Mouse (Mus musculus) midbrain, embryonic 12.5 days (tissue): ENCODE data around the gene Naxd. TPM values are rescaled to one million over a fixed set of nuclear protein-coding genes. Genes with fewer than 3 reads are reported as not detected.
A peak's percentile ranks its signal among the peaks of the same experiment; 100 is the strongest.

Source experiments
- ATAC-seq: fragments of 200-750 bp; cut with Nextera tagmentation; 2 replicates; pipeline ENCODE4 v1.8.0; 2017; ENCODE audit warnings: low read depth, moderate TSS enrichment, moderate library complexity; ENCODE audit not compliant: low FRiP score
- H3K27ac ChIP-seq: fragments of 300-500 bp; sonication (generic); replicated peaks from 2 replicates; pipeline ENCODE4 v1.5.1; 2016; ENCODE audit warnings: mild to moderate bottlenecking
- H3K27me3 ChIP-seq: fragments of 300-500 bp; sonication (generic); 2 replicates; pipeline ENCODE4 v1.6.1; 2016; ENCODE audit warnings: mild to moderate bottlenecking
- H3K36me3 ChIP-seq: fragments of 300-500 bp; sonication (generic); 2 replicates; pipeline ENCODE4 v1.6.1; 2016
- H3K4me1 ChIP-seq: fragments of 300-500 bp; sonication (generic); 2 replicates; pipeline ENCODE4 v1.6.1; 2016
- H3K4me2 ChIP-seq: fragments of 300-500 bp; sonication (generic); replicated peaks from 2 replicates; pipeline ENCODE4 v1.6.1; 2016; ENCODE audit warnings: mild to moderate bottlenecking, moderate library complexity
- H3K4me3 ChIP-seq: fragments of 300-500 bp; sonication (generic); 2 replicates; pipeline ENCODE4 v1.5.1; 2016; ENCODE audit warnings: mild to moderate bottlenecking
- H3K9ac ChIP-seq: fragments of 300-500 bp; sonication (generic); replicated peaks from 2 replicates; pipeline ENCODE4 v1.6.1; 2016; ENCODE audit warnings: mild to moderate bottlenecking, moderate library complexity
- H3K9me3 ChIP-seq: fragments of 300-500 bp; sonication (generic); 2 replicates; pipeline ENCODE4 v1.6.1; 2016; ENCODE audit warnings: mild to moderate bottlenecking
- WGBS: fragments of 180-500 bp; shearing (Covaris S2); methylation state at CpG from one replicate; pipeline ENCODE4 v1.1.7; 2016; 5-methylcytosine and 5-hydroxymethylcytosine counted together
- polyA plus RNA-seq: library from polyadenylated mRNA; unstranded; fragments of >200 nt; fragmentation: Nextera tagmentation; extraction: Ambion mirVana; gene quantifications from 2 replicates; pipeline ENCODE4 v1.2.1, GENCODE M21; 2016

The Naxd gene
- polyA plus RNA-seq, 1 experiment from 2014 or later: 122 TPM

GRCm38 (mm10) chr8:11518676-11519075, 21.4 kb downstream of the Naxd start:
- Histone ChIP-seq H3K27ac (no peak overlapping the region), H3K4me2 (no peak overlapping the region), H3K4me1 (no peaks in the 10 kb centered on the region), H3K9me3 (no peaks in the 10 kb centered on the region), H3K27me3 (no peaks in the 10 kb centered on the region), H3K4me3 (no peak overlapping the region), H3K36me3 (peaks cover 58% of the 10 kb centered on the region), H3K9ac (no peak overlapping the region)
- WGBS: 94% methylated on average over 11 of the region's 11 CpGs
- ATAC-seq: no peak

DNA sequence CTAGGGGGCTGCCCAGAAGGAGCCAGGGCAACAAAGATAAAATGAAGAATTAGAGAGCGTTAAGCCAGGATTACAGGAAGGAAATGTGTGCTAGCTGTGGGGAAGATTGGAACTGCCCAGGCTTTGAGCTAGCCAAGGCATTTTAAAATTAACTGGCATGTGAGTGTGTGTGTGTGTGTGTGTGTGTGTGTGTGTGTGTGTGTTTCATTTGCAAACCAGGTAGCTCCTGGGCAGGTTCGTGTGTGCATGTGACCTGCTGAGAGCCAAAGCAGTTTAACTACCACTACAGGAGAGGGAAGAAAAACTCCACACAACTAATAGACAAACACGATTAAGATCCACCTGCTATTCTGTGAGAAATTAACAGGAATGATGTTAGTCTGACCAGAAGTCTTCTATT, 26.0 kb downstream of the Naxd start:
- Histone ChIP-seq H3K4me3 (no peak overlapping the region), H3K36me3 (peaks cover 19% of the 10 kb centered on the region), H3K27me3 (no peaks in the 10 kb centered on the region), H3K4me2 (no peak overlapping the region), H3K9me3 (no peaks in the 10 kb centered on the region), H3K4me1 (no peaks in the 10 kb centered on the region), H3K27ac (no peak overlapping the region), H3K9ac (no peak overlapping the region)
- ATAC-seq: no peak
- 85% methylated on average over 3 of the region's 3 CpGs for WGBS

DNA sequence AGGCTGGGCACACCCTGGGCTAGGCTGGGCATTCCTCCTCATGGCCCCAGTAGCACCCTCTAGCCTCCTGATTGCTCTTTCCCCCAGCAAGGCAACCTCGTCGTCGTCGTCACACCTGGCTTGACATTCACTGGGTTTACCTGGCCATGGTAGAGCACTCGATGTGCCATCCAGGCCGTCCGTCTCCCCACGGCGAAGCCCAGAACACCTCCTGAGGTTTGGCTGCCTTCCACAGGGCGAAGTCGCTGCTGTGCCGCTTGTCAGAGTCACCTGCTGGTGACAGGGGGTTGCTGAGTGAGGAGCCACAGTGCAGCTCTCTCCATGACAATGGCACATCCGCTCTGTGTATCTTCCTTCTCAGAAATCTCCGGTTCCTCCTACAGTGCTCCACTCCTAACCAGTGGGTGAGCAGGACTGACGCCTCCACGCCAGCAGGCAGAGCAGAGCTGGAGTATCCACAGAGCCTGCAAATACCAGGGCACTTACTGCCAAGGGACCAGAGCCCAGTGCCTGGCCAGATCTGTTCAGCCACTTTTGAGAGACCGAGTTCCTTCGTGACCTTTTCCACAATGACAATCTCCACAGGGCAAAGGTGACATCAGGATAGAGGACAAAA, 33.0 kb downstream of the Naxd start:
- Histone ChIP-seq H3K9me3 (no peaks in the 10 kb centered on the region), H3K9ac (no peak overlapping the region), H3K36me3 (peaks cover 17% of the 10 kb centered on the region), H3K4me1 (peaks cover 14% of the 10 kb centered on the region), H3K27me3 (no peaks in the 10 kb centered on the region), H3K4me3 (no peak overlapping the region), H3K27ac (no peak overlapping the region), H3K4me2 (no peak overlapping the region)
- WGBS: 76% methylated on average over 18 of the region's 18 CpGs
- no peak for ATAC-seq

DNA sequence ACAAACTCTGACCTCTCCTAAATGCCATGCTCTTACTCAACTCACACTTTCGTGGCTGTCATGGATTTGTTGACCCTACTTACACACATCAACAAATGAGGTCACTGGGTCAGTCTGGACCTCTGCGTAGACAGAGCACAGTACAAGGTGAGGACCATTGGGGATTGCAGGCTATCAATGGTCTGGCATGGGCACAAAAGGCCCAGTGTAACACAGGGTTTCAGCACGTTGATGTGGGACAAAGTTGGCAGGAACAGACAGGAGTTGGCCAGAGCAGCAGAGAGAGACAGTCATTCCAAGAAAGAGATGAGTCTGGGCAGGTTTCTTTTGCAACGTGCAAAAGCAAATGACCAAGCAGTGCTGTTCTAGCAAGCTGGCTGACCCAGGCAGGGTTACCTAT, 33.5 kb downstream of the Naxd start:
- H3K27me3 ChIP-seq: no peaks in the 10 kb centered on the region
- no peak overlapping the region for H3K9ac ChIP-seq
- H3K4me2 ChIP-seq: no peak overlapping the region
- no peaks in the 10 kb centered on the region for H3K9me3 ChIP-seq
- no peak overlapping the region for H3K4me3 ChIP-seq
- H3K4me1 ChIP-seq: peaks cover 14% of the 10 kb centered on the region
- no peak for ATAC-seq
- 63% methylated on average over 4 of the region's 4 CpGs for WGBS
- no peak overlapping the region for H3K27ac ChIP-seq
- peaks cover 17% of the 10 kb centered on the region for H3K36me3 ChIP-seq

- Histone ChIP-seq H3K4me3 (no peak overlapping the region), H3K9ac (no peak overlapping the region), H3K27ac (no peak overlapping the region), H3K27me3 (no peaks in the 10 kb centered on the region), H3K4me2 (no peak overlapping the region), H3K4me1 (peaks cover 14% of the 10 kb centered on the region), H3K9me3 (no peaks in the 10 kb centered on the region), H3K36me3 (peaks cover 30% of the 10 kb centered on the region)
- WGBS: 13% methylated on average over 9 of the region's 9 CpGs
- ATAC-seq: peak; percentile 60; the same call in 1 of the 2 replicates
These were observed 37.2 kb downstream of the Naxd start for GRCm38 (mm10) chr8:11534494-11534893.

DNA sequence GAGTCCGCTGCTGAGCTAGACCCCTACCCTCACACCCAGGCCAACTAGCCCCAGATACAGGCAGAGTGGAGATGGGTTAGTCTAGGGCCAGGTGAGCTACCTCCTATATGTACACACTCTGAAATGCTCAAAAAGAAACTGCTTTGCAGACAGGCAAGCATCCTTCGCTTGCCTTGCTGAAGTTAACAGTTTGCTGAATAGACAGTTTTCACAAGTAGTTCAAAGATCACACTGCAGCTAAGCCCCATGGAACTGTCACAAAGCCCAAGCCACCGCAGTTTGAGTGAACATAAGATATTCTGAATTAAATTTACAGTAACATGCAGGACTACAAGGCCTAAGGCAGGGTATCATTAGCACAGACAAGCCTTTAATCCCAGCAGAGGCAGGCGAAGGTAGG, 41.7 kb downstream of the Naxd start:
- H3K4me1 ChIP-seq: peaks cover 12% of the 10 kb centered on the region
- peaks cover 40% of the 10 kb centered on the region for H3K36me3 ChIP-seq
- H3K4me2 ChIP-seq: no peak overlapping the region
- H3K27me3 ChIP-seq: no peaks in the 10 kb centered on the region
- ATAC-seq: no peak
- H3K9ac ChIP-seq: no peak overlapping the region
- 88% methylated on average over 4 of the region's 4 CpGs for WGBS
- no peak overlapping the region for H3K27ac ChIP-seq
- no peak overlapping the region for H3K4me3 ChIP-seq
- no peaks in the 10 kb centered on the region for H3K9me3 ChIP-seq

GRCm38 (mm10) chr8:11540182-11540581, 42.9 kb downstream of the Naxd start:
- H3K27ac ChIP-seq: no peak overlapping the region
- peaks cover under 1% of the 10 kb centered on the region; the same call in 1 of the 2 replicates for H3K4me1 ChIP-seq
- H3K27me3 ChIP-seq: no peaks in the 10 kb centered on the region
- no peak for ATAC-seq
- H3K36me3 ChIP-seq: peaks cover 40% of the 10 kb centered on the region
- WGBS: 95% methylated on average over 8 of the region's 8 CpGs
- H3K9me3 ChIP-seq: no peaks in the 10 kb centered on the region
- H3K4me2 ChIP-seq: no peak overlapping the region
- no peak overlapping the region for H3K4me3 ChIP-seq
- H3K9ac ChIP-seq: no peak overlapping the region

DNA sequence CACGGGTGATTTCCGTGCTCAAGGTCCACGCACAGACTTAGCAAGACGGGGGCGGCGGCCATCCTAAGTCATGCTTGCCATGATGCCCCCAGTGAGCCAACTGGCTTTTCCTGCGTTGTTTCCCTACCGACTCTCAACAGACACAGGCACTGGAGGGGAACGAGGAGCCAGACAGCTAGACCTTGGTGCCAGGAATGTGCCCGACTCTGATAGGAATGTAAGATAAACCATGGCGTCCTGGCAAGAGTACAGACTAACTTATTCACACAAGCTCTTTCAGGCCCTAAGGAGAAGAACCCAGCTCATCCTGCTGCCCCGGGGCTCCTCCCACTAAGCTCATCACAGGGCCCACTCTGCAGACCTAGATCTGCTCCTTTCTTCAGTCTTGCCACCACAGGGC, 44.7 kb downstream of the Naxd start:
- H3K9ac ChIP-seq: no peak overlapping the region
- ATAC-seq: no peak
- no peaks in the 10 kb centered on the region for H3K4me1 ChIP-seq
- 94% methylated on average over 12 of the region's 12 CpGs for WGBS
- H3K9me3 ChIP-seq: no peaks in the 10 kb centered on the region
- no peak overlapping the region for H3K4me3 ChIP-seq
- H3K36me3 ChIP-seq: peaks cover 43% of the 10 kb centered on the region
- H3K27me3 ChIP-seq: no peaks in the 10 kb centered on the region
- H3K27ac ChIP-seq: no peak overlapping the region
- H3K4me2 ChIP-seq: no peak overlapping the region

DNA sequence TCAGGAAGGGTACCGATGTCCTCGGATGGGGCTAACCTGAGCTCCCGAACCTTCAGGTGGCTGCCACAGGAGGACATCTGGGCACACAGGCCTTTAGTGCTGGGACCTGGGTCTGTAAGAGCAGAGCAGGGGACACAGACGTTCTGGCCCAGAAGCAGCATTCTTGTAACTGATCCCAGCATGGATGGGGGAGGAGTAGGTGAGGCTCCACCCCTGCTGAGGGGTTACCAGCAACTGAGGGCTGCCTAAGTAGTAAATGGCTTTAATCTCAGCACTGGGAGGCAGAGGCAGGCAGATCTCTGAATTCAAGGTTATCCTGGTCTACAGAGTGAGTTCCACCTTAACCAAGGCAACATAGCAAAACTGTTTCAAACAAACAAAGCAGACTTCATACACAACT, 45.6 kb downstream of the Naxd start:
- Histone ChIP-seq H3K4me1 (no peaks in the 10 kb centered on the region), H3K36me3 (peaks cover 44% of the 10 kb centered on the region), H3K4me3 (no peak overlapping the region), H3K9ac (no peak overlapping the region), H3K9me3 (no peaks in the 10 kb centered on the region), H3K27ac (no peak overlapping the region), H3K4me2 (no peak overlapping the region), H3K27me3 (no peaks in the 10 kb centered on the region)
- 88% methylated on average over 4 of the region's 4 CpGs for WGBS
- no peak for ATAC-seq

DNA sequence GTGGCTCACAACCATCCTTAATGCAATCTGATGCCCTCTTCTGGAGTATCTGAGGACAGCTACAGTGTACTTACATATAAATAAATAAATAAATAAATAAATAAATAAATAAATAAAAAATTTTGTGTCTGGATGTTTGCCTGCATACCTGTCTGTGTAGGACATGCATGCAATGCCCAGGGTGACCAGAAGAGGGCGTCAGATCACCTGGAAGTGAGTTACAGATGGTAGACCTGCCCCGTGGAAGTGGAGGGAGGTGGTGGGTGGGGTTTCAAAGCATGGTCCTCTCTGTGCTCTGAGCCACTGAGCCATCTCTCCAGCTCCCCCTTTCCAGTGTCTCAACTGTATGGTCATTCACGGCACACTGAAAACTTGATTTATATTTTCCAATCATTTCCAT, 47.1 kb downstream of the Naxd start:
- Histone ChIP-seq H3K9ac (no peak overlapping the region), H3K27me3 (no peaks in the 10 kb centered on the region), H3K9me3 (no peaks in the 10 kb centered on the region), H3K36me3 (peaks cover 32% of the 10 kb centered on the region), H3K4me3 (no peak overlapping the region), H3K4me2 (no peak overlapping the region), H3K27ac (no peak overlapping the region), H3K4me1 (no peaks in the 10 kb centered on the region)
- WGBS: 41% methylated on average over 3 of the region's 3 CpGs
- no peak for ATAC-seq

DNA sequence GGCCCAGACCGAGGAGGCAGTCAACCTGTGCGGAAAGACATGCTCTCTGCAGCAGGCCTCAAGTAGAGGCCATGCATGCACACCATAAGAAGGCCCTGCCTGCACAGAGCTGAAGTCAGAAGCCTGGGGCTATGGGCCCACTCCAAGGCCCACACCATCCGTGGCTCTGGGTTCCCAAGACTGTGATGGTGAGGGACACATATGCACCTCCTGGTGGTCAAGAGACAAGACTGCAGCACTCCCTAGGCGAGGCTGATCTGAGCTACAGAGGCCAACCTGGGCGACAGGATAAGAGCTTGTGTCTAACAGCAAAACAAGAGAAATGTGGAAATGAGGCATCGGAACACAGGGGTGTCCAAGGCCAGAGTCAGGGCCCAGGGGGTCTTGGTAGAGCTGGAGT, 49.8 kb downstream of the Naxd start:
- H3K9ac ChIP-seq: no peak overlapping the region
- H3K4me3 ChIP-seq: no peak overlapping the region
- no peaks in the 10 kb centered on the region for H3K9me3 ChIP-seq
- no peaks in the 10 kb centered on the region for H3K27me3 ChIP-seq
- H3K4me2 ChIP-seq: no peak overlapping the region
- WGBS: 59% methylated on average over 6 of the region's 6 CpGs
- ATAC-seq: no peak
- H3K4me1 ChIP-seq: peaks cover 13% of the 10 kb centered on the region
- H3K36me3 ChIP-seq: peaks cover 10% of the 10 kb centered on the region
- H3K27ac ChIP-seq: no peak overlapping the region

- Histone ChIP-seq H3K4me3 (peak overlapping the region; percentile 73), H3K36me3 (peaks cover 5% of the 10 kb centered on the region; the same call in 1 of the 2 replicates), H3K27ac (no peak overlapping the region), H3K27me3 (no peaks in the 10 kb centered on the region), H3K9me3 (no peaks in the 10 kb centered on the region), H3K9ac (no peak overlapping the region), H3K4me1 (peaks cover 25% of the 10 kb centered on the region), H3K4me2 (peak overlapping the region; percentile 80)
- no peak for ATAC-seq
- 15% methylated on average over 7 of the region's 7 CpGs for whole genome bisulfite sequencing
These were observed 52.4 kb downstream of the Naxd start for GRCm38 (mm10) chr8:11549706-11550105.
